Mouse (Mus musculus): ENCODE results near the gene Tmem256. TPM values are rescaled to one million over a fixed set of nuclear protein-coding genes. Genes with fewer than 3 reads are reported as not detected.

Tmem256 gene
- polyA plus RNA-seq, 1 experiment from 2014 or later: 365 TPM

- Histone ChIP-seq H3K4me3 (peak overlapping the region; percentile 55), H3K27me3 (no peaks in the 10 kb centered on the region), H3K4me1 (peaks cover 62% of the 10 kb centered on the region), H3K9ac (peak overlapping the region; percentile 47), H3K27ac (peak overlapping the region; percentile 92), H3K4me2 (peak overlapping the region; percentile 90), H3K36me3 (no peaks in the 10 kb centered on the region), H3K9me3 (no peaks in the 10 kb centered on the region)
- peak; percentile 32 for ATAC-seq (ENCODE audit: insufficient number of reproducible peaks, low FRiP score, low TSS enrichment, low read depth)
- 0% methylated on average over 18 of the region's 18 CpGs for WGBS
Observed at GRCm38 (mm10) chr11:69880506-69880852, 42.2 kb downstream of the Tmem256 start.

- Histone ChIP-seq H3K27me3 (no peaks in the 10 kb centered on the region), H3K36me3 (no peaks in the 10 kb centered on the region), H3K4me1 (peaks cover 57% of the 10 kb centered on the region), H3K9me3 (no peaks in the 10 kb centered on the region), H3K27ac (peak within 1 kb of the TSS; percentile 92), H3K4me3 (peak within 1 kb of the TSS; percentile 55), H3K9ac (peak within 1 kb of the TSS; percentile 47), H3K4me2 (peak within 1 kb of the TSS; percentile 90)
- WGBS: under 1% methylated on average over 46 of the region's 46 CpGs
- ATAC-seq (ENCODE audit: insufficient number of reproducible peaks, low FRiP score, low TSS enrichment, low read depth): peak; percentile 78
Observed at GRCm38 (mm10) chr11:69880853-69881603, 42.7 kb downstream of the Tmem256 start, which contains the start of gene Kctd11. TSS of gene Kctd11 (minus strand) at chr11:69881406.

- 55% methylated on average over 21 of the region's 21 CpGs for WGBS
- H3K9me3 ChIP-seq: no peaks in the 10 kb centered on the region
- H3K27ac ChIP-seq: peak overlapping the region; percentile 92
- no peaks in the 10 kb centered on the region for H3K27me3 ChIP-seq
- no peaks in the 10 kb centered on the region for H3K36me3 ChIP-seq
- H3K4me1 ChIP-seq: peaks cover 48% of the 10 kb centered on the region
- no peak for ATAC-seq (ENCODE audit: insufficient number of reproducible peaks, low FRiP score, low TSS enrichment, low read depth)
- H3K4me2 ChIP-seq: peak overlapping the region; percentile 90
- peak overlapping the region; percentile 55 for H3K4me3 ChIP-seq
- peak overlapping the region; percentile 47; the same call in 1 of the 2 replicates for H3K9ac ChIP-seq
Observed at GRCm38 (mm10) chr11:69881787-69882670, 43.7 kb downstream of the Tmem256 start.

GRCm38 (mm10) chr11:69883066-69883465, 44.8 kb downstream of the Tmem256 start:
- Histone ChIP-seq H3K27ac (no peak overlapping the region), H3K9ac (no peak overlapping the region), H3K36me3 (no peaks in the 10 kb centered on the region), H3K4me3 (no peak overlapping the region), H3K27me3 (no peaks in the 10 kb centered on the region), H3K4me1 (peaks cover 37% of the 10 kb centered on the region), H3K9me3 (no peaks in the 10 kb centered on the region), H3K4me2 (no peak overlapping the region)
- no peak for ATAC-seq (ENCODE audit: insufficient number of reproducible peaks, low FRiP score, low TSS enrichment, low read depth)
- 64% methylated on average over 4 of the region's 4 CpGs for WGBS

GRCm38 (mm10) chr11:69883527-69884151, 45.3 kb downstream of the Tmem256 start:
- H3K27ac ChIP-seq: peak overlapping the region; percentile 55
- 83% methylated on average over 8 of the region's 8 CpGs for WGBS

GRCm38 (mm10) chr11:69884240-69884639, 45.9 kb downstream of the Tmem256 start:
- ATAC-seq (ENCODE audit: insufficient number of reproducible peaks, low FRiP score, low TSS enrichment, low read depth): no peak
- Histone ChIP-seq H3K27me3 (no peaks in the 10 kb centered on the region), H3K4me2 (no peak overlapping the region), H3K27ac (peak overlapping the region; percentile 55; the same call in 1 of the 2 replicates), H3K4me3 (no peak overlapping the region), H3K4me1 (peaks cover 25% of the 10 kb centered on the region), H3K9ac (no peak overlapping the region), H3K9me3 (no peaks in the 10 kb centered on the region), H3K36me3 (no peaks in the 10 kb centered on the region)
- 64% methylated on average over 9 of the region's 9 CpGs for WGBS

More at GRCm38 (mm10) chr11:69883527-69884151, 45.3 kb downstream of the Tmem256 start:
- no peak for ATAC-seq (ENCODE audit: insufficient number of reproducible peaks, low FRiP score, low TSS enrichment, low read depth)
- peaks cover 31% of the 10 kb centered on the region for H3K4me1 ChIP-seq
- no peak overlapping the region for H3K9ac ChIP-seq
- H3K4me2 ChIP-seq: no peak overlapping the region
- no peaks in the 10 kb centered on the region for H3K9me3 ChIP-seq
- no peak overlapping the region for H3K4me3 ChIP-seq
- H3K36me3 ChIP-seq: no peaks in the 10 kb centered on the region
- H3K27me3 ChIP-seq: no peaks in the 10 kb centered on the region

- ATAC-seq (ENCODE audit: insufficient number of reproducible peaks, low FRiP score, low TSS enrichment, low read depth): no peak
- Histone ChIP-seq H3K9me3 (no peaks in the 10 kb centered on the region), H3K27me3 (no peaks in the 10 kb centered on the region), H3K9ac (no peak overlapping the region), H3K4me2 (no peak overlapping the region), H3K27ac (0 out of 2 replicates have a peak overlapping the region, but pooled peaks have one; percentile 24), H3K4me3 (no peak overlapping the region), H3K4me1 (peaks cover 21% of the 10 kb centered on the region), H3K36me3 (no peaks in the 10 kb centered on the region)
- WGBS: 78% methylated on average over 8 of the region's 8 CpGs
Observed at GRCm38 (mm10) chr11:69884663-69885062, 46.3 kb downstream of the Tmem256 start.

GRCm38 (mm10) chr11:69886907-69887635, 48.8 kb downstream of the Tmem256 start:
- no peaks in the 10 kb centered on the region for H3K36me3 ChIP-seq
- H3K9me3 ChIP-seq: no peaks in the 10 kb centered on the region
- H3K27ac ChIP-seq: no peak overlapping the region
- H3K4me3 ChIP-seq: no peak overlapping the region
- H3K9ac ChIP-seq: no peak overlapping the region
- peaks cover 2% of the 10 kb centered on the region; the same call in 1 of the 2 replicates for H3K4me1 ChIP-seq
- H3K27me3 ChIP-seq: no peaks in the 10 kb centered on the region
- ATAC-seq (ENCODE audit: insufficient number of reproducible peaks, low FRiP score, low TSS enrichment, low read depth): no peak
- WGBS: 71% methylated on average over 8 of the region's 8 CpGs
- no peak overlapping the region for H3K4me2 ChIP-seq

Small RNA genes lying within 50 kb of the gene (microRNA-seq; reads per million reads assigned to microRNA genes)
- gene Mir6924: not detected

Other genes with a start within 250 kb of the Tmem256 start
- gene Atp1b2, start 232.6 kb upstream of the Tmem256 start, polyA plus RNA-seq (2015; fragmentation: Nextera tagmentation; extraction: Ambion mirVana): 8.2 and 10.5 TPM in 2 replicates
- not detected in 2 replicates for gene Shbg, start 220.6 kb upstream of the Tmem256 start, polyA plus RNA-seq (2015; fragmentation: Nextera tagmentation; extraction: Ambion mirVana)
- 15.7 and 16.2 TPM in 2 replicates for gene Sat2, start 216.5 kb upstream of the Tmem256 start, polyA plus RNA-seq (2015; fragmentation: Nextera tagmentation; extraction: Ambion mirVana)
- 26.8 and 27.1 TPM in 2 replicates for gene Fxr2, start 205.5 kb upstream of the Tmem256 start, polyA plus RNA-seq (2015; fragmentation: Nextera tagmentation; extraction: Ambion mirVana)
- 3.2 and 4.8 TPM in 2 replicates for gene Sox15, start 183.2 kb upstream of the Tmem256 start, polyA plus RNA-seq (2015; fragmentation: Nextera tagmentation; extraction: Ambion mirVana)
- 58.9 and 63.9 TPM in 2 replicates for gene Mpdu1, start 175.9 kb upstream of the Tmem256 start, polyA plus RNA-seq (2015; fragmentation: Nextera tagmentation; extraction: Ambion mirVana)
- 18.2 and 24.1 TPM in 2 replicates for gene Cd68, start 172.4 kb upstream of the Tmem256 start, polyA plus RNA-seq (2015; fragmentation: Nextera tagmentation; extraction: Ambion mirVana)
- 443 and 469 TPM in 2 replicates for gene Eif4a1, start 166.1 kb upstream of the Tmem256 start, polyA plus RNA-seq (2015; fragmentation: Nextera tagmentation; extraction: Ambion mirVana)
- 87.5 and 87.9 TPM in 2 replicates for gene Senp3, start 156.4 kb upstream of the Tmem256 start, polyA plus RNA-seq (2015; fragmentation: Nextera tagmentation; extraction: Ambion mirVana)
- 0.73 and 0.87 TPM in 2 replicates for gene Tnfsf13, start 152.7 kb upstream of the Tmem256 start, polyA plus RNA-seq (2015; fragmentation: Nextera tagmentation; extraction: Ambion mirVana)
- 10.8 and 12.9 TPM in 2 replicates for gene Tnfsf12, start 142.7 kb upstream of the Tmem256 start, polyA plus RNA-seq (2015; fragmentation: Nextera tagmentation; extraction: Ambion mirVana)
- gene Tnfsfm13, start 142.4 kb upstream of the Tmem256 start, polyA plus RNA-seq (2015; fragmentation: Nextera tagmentation; extraction: Ambion mirVana): 4.8 and 5.7 TPM in 2 replicates
- gene Polr2a, start 79.9 kb upstream of the Tmem256 start, polyA plus RNA-seq (2015; fragmentation: Nextera tagmentation; extraction: Ambion mirVana): 20.0 and 20.9 TPM in 2 replicates
- gene Slc35g3, start 76.5 kb upstream of the Tmem256 start, polyA plus RNA-seq (2015; fragmentation: Nextera tagmentation; extraction: Ambion mirVana): 0.09 and 0.15 TPM in 2 replicates
- gene Zbtb4, start 72.6 kb upstream of the Tmem256 start, polyA plus RNA-seq (2015; fragmentation: Nextera tagmentation; extraction: Ambion mirVana): 5.1 and 5.4 TPM in 2 replicates
- gene Chrnb1, start 42.6 kb upstream of the Tmem256 start, polyA plus RNA-seq (2015; fragmentation: Nextera tagmentation; extraction: Ambion mirVana): 18.6 and 30.0 TPM in 2 replicates
- 3.4 and 3.9 TPM in 2 replicates for gene Fgf11, start 36.7 kb upstream of the Tmem256 start, polyA plus RNA-seq (2015; fragmentation: Nextera tagmentation; extraction: Ambion mirVana)
- gene Tmem102, start 32.9 kb upstream of the Tmem256 start, polyA plus RNA-seq (2015; fragmentation: Nextera tagmentation; extraction: Ambion mirVana): 8.1 and 8.9 TPM in 2 replicates
- gene Gm39566, start 23.2 kb upstream of the Tmem256 start, polyA plus RNA-seq (2015; fragmentation: Nextera tagmentation; extraction: Ambion mirVana): not detected in 2 replicates
- not detected in 2 replicates for gene Spem2, start 20.0 kb upstream of the Tmem256 start, polyA plus RNA-seq (2015; fragmentation: Nextera tagmentation; extraction: Ambion mirVana)
- gene Spem1, start 16.3 kb upstream of the Tmem256 start, polyA plus RNA-seq (2015; fragmentation: Nextera tagmentation; extraction: Ambion mirVana): 0.28 TPM in 1 of 2 replicates, not detected in the other
- 7.6 and 8.7 TPM in 2 replicates for gene Nlgn2, start 730 bp upstream of the Tmem256 start, polyA plus RNA-seq (2015; fragmentation: Nextera tagmentation; extraction: Ambion mirVana)
- gene Plscr3, start 7.9 kb downstream of the Tmem256 start, polyA plus RNA-seq (2015; fragmentation: Nextera tagmentation; extraction: Ambion mirVana): 132 and 134 TPM in 2 replicates
- gene Tnk1, start 20.2 kb downstream of the Tmem256 start, polyA plus RNA-seq (2015; fragmentation: Nextera tagmentation; extraction: Ambion mirVana): 4.1 and 5.0 TPM in 2 replicates
- 0.31 and 0.73 TPM in 2 replicates for gene Tmem95, start 39.5 kb downstream of the Tmem256 start, polyA plus RNA-seq (2015; fragmentation: Nextera tagmentation; extraction: Ambion mirVana)
- gene Kctd11, start 42.9 kb downstream of the Tmem256 start, polyA plus RNA-seq (2015; fragmentation: Nextera tagmentation; extraction: Ambion mirVana): 20.5 TPM in 2 replicates
- 2.7 and 3.1 TPM in 2 replicates for gene Acap1, start 57.0 kb downstream of the Tmem256 start, polyA plus RNA-seq (2015; fragmentation: Nextera tagmentation; extraction: Ambion mirVana)
- 7.6 and 8.4 TPM in 2 replicates for gene 2810408A11Rik, start 62.5 kb downstream of the Tmem256 start, polyA plus RNA-seq (2015; fragmentation: Nextera tagmentation; extraction: Ambion mirVana)
- gene Neurl4, start 62.6 kb downstream of the Tmem256 start, polyA plus RNA-seq (2015; fragmentation: Nextera tagmentation; extraction: Ambion mirVana): 7.1 and 7.3 TPM in 2 replicates
- gene Gps2, start 75.4 kb downstream of the Tmem256 start, polyA plus RNA-seq (2015; fragmentation: Nextera tagmentation; extraction: Ambion mirVana): 71.5 and 77.1 TPM in 2 replicates
- 1,601 and 1,681 TPM in 2 replicates for gene Eif5a, start 83.4 kb downstream of the Tmem256 start, polyA plus RNA-seq (2015; fragmentation: Nextera tagmentation; extraction: Ambion mirVana)
- 3.6 and 4.6 TPM in 2 replicates for gene Ybx2, start 97.3 kb downstream of the Tmem256 start, polyA plus RNA-seq (2015; fragmentation: Nextera tagmentation; extraction: Ambion mirVana)
- gene Slc2a4, start 109.7 kb downstream of the Tmem256 start, polyA plus RNA-seq (2015; fragmentation: Nextera tagmentation; extraction: Ambion mirVana): 23.0 and 23.5 TPM in 2 replicates
- 8.1 and 13.1 TPM in 2 replicates for gene Cldn7, start 126.3 kb downstream of the Tmem256 start, polyA plus RNA-seq (2015; fragmentation: Nextera tagmentation; extraction: Ambion mirVana)
- 24.6 and 32.0 TPM in 2 replicates for gene Ctdnep1, start 142.6 kb downstream of the Tmem256 start, polyA plus RNA-seq (2015; fragmentation: Nextera tagmentation; extraction: Ambion mirVana)
- gene Elp5, start 144.0 kb downstream of the Tmem256 start, polyA plus RNA-seq (2015; fragmentation: Nextera tagmentation; extraction: Ambion mirVana): 111 and 119 TPM in 2 replicates
- 545 and 568 TPM in 2 replicates for gene Gabarap, start 152.6 kb downstream of the Tmem256 start, polyA plus RNA-seq (2015; fragmentation: Nextera tagmentation; extraction: Ambion mirVana)
- 72.2 and 81.6 TPM in 2 replicates for gene Phf23, start 157.3 kb downstream of the Tmem256 start, polyA plus RNA-seq (2015; fragmentation: Nextera tagmentation; extraction: Ambion mirVana)
- gene Dvl2, start 162.1 kb downstream of the Tmem256 start, polyA plus RNA-seq (2015; fragmentation: Nextera tagmentation; extraction: Ambion mirVana): 42.2 and 43.1 TPM in 2 replicates
- gene Acadvl, start 176.9 kb downstream of the Tmem256 start, polyA plus RNA-seq (2015; fragmentation: Nextera tagmentation; extraction: Ambion mirVana): 92.2 and 100 TPM in 2 replicates
- gene Dlg4, start 178.4 kb downstream of the Tmem256 start, polyA plus RNA-seq (2015; fragmentation: Nextera tagmentation; extraction: Ambion mirVana): 9.6 and 10.7 TPM in 2 replicates
- 0.93 and 1.1 TPM in 2 replicates for gene Asgr1, start 215.6 kb downstream of the Tmem256 start, polyA plus RNA-seq (2015; fragmentation: Nextera tagmentation; extraction: Ambion mirVana)

All from limb, embryonic 15.5 days (tissue).